Mouse (Mus musculus): ENCODE measurements around the gene Lce1m.
"Not testable (repeated sequence)": the region's sequence is repeated elsewhere in the genome, so short reads cannot be mapped to it uniquely, and the experiment has no call there.

Gene Lce1m

DNA sequence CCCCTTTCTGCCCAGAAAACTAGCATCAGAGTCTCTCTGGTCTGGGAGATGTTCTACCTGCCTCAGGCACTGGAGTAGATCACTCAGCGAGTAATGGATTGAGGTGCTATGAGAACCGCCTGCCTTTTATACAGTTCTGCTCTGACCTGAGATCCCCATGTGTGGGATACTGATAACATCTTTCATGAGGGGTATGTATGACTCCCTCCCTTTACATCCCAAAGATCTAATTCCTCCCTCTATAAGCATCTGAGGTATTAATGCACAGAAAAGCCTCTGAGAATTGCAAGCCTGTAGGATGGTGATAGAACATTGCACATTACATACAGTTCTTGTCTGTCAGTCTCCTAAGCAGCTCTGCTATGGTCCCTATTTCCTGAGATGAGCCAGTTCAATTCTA lies at the start of gene Lce1m:
Lce1m (minus strand) TSS at position 101 of the 400 bp plus-strand sequence.
- no peak for DNase-seq (ENCODE audit: low spot score)

DNA sequence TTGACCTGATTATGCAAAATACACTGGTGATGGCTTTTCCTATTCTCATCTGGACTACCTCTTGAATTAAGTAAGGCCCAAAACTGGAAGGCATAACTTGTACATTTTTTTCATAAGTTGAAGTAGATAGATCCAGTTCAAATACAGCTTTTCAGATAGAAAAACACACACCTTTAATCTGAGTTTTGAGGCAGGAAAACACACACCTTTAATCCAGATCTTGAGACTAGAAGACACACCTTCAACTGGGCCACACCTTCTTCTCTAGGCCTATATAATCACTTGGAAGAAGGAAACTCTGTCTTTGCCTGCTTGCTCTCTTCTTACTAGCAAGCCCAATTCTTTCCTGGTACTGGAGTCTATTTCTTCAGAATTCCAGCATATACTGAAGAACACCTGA lies 49.7 kb upstream of the Lce1m start, which contains the start of gene Gm4858:
Gm4858 (plus strand) TSS at position 301 of the 400 bp plus-strand sequence.
- DNase-seq (ENCODE audit: low spot score), result not testable (repeated sequence)

DNA sequence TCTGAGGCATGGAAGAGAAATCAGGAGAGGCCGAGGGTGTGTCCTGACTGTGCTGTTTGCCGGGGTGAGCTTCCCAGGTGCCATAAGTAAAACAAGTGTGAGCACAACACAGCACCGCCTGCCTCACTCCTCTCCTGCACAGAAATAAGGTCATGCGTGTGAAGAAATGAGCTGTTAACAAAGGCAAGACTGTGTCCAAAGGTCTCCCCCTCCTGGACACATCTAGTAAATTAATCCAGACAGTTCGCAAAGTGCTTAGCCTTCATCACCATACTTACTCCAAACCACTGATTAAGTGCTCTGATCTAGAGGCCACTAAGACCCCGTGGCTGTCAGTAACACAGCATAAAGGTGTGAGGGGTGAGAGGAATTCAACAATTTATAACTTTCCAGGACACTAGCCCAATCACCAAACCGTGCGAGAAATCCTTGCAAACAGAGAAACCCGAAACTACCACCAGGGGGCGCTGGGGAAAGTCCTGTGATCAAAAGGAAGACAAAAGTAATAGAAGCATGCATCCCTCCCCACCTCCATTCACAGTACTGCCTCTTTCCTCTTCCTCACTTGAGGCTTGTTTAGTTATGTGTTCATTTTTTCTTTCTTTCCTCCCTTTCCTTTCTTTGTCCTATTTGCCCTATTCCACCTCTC lies 34.1 kb upstream of the Lce1m start:
- no peak for DNase-seq (ENCODE audit: low spot score)

DNA sequence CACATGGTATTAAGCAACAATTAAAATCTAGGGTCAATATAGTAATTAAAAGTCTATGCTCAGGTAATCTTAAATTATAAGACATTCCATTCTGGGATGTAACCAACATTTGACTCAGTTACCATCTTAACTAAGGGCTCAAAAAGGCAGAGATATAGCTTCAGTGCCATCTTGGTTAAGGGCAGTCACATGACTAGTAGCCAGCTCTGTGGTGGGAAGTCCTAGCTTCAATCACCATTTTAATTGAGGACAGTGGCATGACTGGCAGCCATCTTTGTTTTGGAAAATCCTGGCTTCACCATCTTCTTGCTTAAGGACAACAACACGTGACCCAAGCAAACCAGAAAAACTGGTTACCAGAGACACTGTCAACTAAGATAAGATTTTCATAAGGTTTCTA lies 31.3 kb upstream of the Lce1m start:
- no peak for DNase-seq (ENCODE audit: low spot score)

DNA sequence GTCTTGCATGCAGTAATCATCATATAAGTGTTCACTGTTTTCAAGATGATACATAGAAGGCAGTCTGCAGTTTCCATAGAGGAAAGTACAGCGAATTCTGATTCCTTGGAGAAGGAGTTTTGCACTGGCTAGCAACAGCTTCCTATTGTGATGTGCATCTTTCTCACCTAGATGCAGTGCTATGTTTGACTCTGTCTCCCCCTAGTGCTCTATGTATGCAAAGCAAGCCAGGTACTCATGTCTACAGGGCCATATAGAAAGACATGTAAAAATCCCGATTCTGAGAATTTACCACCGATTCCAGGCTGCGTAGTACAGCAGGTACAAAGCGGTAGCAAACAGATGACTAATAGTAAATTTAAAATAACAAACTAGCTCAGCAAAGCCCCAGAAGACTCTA lies 12.6 kb upstream of the Lce1m start:
- no peak for DNase-seq (ENCODE audit: low spot score)

DNA sequence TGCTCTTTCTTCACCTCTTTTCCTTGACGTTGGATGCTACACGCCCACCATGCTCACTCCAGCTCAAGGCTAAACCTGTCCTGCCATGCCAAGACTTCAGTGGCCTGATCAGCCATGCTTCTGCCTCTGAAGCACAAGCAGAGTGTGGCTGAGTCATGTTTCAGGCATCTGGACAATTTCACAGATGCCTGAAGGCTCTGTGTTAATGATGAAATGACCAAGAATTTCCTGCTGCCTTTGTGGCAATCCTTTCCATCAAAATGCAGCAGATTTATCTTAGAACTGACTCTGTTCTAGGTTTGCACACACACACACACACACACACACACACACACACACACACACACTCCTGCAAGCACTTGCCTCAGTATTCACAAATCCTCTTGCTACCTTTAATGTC lies 6.6 kb upstream of the Lce1m start:
- no peak for DNase-seq (ENCODE audit: low spot score)

DNA sequence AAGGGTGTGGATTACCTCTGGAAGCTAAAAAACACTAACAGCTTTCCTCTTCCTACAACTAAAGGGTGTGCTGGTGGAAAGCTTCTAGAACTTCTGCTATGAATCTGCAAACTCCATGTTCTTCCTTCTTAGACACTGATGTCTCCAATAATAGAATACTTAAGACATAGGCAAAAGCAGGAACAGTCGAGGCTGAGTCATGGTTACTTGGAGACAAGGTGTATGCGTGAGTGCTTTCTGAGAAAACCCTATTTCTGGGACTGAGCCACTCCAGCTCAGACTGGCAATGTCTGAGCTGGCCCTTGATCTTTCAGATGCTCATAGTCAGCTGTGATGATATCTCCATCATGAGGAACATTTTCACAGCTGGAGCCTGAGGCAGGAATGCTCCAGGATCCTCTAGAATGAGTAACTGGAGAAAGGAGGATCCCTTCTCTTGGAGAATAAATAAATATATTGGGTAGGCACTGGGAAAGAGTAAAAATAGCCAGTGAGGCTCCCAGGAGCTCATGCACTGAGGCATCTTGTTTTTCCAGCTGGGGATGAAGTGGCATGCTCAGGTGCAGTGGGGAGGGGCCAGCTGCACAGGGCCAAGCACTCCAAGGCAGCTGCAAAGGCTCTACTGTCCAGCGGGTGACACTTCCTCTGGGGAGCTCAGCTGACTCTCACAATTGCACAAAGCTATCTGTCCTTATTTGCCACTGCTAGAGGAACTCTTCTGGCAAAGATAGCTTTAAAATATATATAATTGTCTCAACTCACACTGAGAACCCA lies 4.7 kb upstream of the Lce1m start:
- DNase-seq (ENCODE audit: low spot score), result no peak

DNA sequence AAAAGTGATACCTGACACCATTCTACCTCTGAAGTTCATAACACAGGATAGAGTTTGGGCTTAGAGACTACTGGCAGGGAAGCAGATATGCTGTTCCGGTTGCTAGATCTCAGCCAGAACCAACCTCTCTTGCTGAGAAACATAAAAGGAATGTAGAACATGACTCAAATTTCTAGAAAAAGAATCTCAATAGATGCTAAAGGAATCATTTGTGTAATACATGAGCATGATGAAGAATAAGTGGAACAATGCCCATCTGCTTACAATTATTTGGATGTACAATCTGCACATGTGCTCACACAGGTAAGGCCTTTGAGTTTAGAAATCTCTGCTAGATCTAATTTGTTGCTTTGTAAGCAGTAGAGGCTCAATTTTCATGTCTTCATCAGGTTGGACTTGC lies 2.3 kb upstream of the Lce1m start:
- DNase-seq (ENCODE audit: low spot score), result no peak

DNA sequence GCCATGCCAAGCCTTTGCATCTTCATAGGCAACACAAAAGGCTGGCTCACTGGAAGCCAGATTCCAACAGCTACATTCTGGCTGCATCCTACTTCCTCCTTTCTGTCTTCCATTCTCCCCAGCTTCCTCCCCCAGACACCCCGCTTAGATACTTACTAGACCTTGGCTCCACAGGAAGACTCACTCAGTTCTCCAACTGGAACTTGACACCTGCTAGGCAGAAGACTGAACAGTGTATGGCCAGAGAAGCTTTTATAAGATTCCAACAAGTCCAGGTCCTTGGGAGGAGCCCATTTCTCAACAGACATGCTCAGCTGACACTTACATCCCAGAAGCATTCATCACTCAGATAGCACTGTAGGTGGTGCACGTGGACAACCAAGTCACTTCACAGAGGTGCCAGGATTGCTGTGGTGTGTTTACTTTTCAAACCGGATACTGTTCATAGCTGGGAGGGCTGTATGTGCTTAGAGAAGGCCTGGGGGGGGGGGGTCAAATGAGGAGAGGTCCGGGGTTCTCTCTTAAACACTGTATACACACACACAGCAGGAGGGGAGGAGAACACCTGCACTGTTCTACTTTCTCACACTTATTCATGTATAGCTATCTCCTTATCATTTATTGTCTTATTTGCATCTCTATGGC lies 3.3 kb downstream of the Lce1m start, which contains the start of gene Crct1:
Crct1 (minus strand) TSS at position 228 of the 645 bp plus-strand sequence.
- DNase-seq (ENCODE audit: low spot score), result no peak

DNA sequence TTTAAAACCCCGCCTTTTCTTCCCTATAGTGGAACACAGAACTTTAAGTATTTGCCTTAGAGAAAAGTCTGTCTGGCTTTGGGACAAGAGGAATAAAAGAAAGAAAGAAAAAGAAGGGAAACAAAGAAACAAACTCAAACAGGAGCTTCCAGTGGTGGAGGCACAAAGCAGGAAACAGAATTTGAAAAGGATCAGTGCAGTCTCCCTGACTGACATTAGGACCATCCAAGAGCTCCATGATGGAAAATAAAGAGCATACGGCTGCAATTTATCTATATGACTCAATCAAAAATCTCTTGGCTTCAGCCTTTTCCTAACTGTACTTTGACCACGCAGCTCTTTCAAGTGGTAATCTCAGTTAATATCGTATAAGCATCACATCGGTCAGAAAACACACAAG lies 4.0 kb downstream of the Lce1m start:
- DNase-seq (ENCODE audit: low spot score), result no peak

DNA sequence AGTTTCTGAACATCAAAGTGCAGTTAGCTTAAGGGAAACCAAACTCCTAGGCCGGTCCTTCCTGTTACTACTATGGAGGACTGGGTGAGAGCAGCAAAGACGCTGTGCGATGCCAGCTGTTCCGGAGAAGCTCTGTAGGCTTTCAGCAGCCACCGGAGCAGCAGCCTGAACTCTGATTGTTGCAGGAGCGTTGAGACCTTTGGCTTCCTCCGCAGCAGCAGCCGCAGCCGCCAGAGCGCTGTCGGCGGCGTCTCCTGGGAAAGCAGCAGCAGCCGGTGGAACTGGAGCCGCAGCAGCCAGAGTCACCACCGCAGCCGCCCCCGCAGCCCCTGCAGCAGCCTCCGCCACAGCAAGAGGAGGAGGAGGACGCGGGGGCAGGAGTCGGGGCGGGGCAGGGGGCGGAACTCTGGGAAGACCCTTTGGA lies 4.5 kb downstream of the Lce1m start:
- DNase-seq (ENCODE audit: low spot score), result no peak

DNA sequence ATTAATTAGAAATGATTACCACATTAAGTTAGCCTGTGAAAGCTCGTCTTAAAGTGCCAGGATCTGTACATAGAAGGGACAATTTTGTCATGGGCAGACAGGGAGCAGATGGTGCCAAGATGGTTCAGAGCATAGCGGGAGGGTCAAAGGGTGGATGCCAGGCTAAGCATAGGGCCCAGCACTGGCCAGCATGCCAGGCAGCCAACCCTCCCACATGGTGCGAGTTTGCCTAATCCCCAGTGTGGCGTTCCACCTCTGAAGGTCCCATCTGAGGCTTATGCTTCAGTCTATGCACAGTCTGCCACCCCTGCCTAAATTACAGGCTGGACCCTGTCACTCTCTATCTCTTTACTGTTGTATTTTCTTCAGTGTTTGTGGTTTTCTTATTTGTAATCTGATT lies 16.0 kb downstream of the Lce1m start:
- DNase-seq (ENCODE audit: low spot score), result no peak

DNA sequence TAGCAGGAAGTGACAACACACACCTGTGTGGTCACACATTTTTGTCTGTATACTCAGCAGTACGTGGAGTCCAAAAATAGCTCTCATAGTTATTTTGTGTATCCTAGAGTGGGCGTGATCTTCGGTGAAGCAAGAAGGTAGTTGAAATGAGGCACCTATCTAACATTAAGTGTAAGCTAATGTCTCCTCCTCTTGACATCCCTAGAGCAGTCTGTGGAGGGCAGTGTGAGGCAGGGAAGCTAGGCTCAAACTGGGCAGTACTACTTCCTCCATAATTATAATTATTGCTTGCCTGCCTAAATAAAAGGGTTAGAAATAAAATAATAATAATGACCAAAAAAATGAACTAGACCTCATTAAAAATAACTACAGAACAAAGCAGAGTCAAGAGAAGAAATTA lies 18.2 kb downstream of the Lce1m start:
- DNase-seq (ENCODE audit: low spot score), result no peak

DNA sequence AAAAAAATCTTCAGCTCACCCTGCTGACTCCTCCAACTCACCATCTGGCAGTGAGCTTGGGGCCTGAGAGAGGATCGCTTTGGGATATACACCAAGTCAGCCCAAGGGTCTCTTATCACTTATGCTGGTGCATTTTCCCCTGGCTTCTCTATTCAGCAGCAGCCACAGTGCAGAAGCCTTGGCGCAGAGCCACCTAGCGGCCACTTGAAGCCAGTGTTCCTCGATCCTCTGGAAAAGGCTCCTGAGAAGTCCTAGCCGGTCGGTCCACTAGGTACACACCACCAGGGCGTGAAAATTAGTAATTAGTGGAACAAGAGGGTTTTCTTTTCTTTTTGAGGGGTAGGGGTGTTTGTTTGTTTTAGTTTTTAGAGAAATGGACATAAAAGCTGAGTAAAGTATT lies 20.2 kb downstream of the Lce1m start:
- peak; percentile 15 for DNase-seq (ENCODE audit: low spot score)

DNA sequence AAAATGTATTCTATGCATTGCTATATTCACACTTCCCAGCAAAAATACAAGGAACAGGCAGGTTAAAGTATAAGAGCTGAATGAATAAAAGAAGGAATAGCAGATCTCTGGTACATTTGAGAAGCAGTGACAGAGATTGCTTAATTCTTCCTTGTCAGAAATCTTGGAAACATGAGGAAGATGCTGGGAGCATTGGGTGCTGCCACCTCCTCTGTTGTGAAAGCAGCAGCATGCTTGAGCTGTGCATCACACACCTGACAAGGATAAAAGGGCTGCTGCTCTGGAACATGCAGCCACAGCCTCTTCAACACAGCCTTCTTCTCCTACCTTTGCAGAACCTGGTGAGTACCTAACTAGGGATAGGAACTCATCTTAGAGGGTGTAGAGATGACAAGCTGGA lies 26.9 kb downstream of the Lce1m start, which contains the start of gene Lce3f:
Lce3f (plus strand) TSS at position 301 of the 400 bp plus-strand sequence.
- DNase-seq (ENCODE audit: low spot score), result no peak

DNA sequence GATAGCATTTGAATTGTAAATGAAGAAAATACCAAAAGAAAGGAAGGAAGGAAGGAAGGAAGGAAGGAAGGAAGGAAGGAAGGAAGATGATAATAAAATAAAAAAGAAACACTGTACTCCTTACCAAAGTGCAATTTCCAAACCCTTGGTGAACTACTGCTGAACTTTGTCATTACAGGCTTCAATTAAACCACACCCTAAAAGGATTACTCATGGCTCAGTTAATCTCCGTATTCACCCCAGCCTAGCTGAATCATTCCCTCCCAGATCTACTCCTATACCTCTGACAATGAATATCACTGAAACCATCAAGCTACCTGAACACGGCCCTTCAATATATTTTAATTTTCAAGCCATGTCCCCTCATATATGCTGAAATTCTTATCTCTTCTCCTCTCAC lies 40.4 kb downstream of the Lce1m start:
- DNase-seq (ENCODE audit: low spot score), result no peak

All from urinary bladder, postnatal 10 days (tissue).